Mouse (Mus musculus) ovary, postnatal 14 days (tissue): ENCODE measurements around the gene Ccdc88b.

ENCODE experiments used
- DNase-seq: peaks from one replicate; pipeline ENCODE4 v3.0.0; 2022; ENCODE audit warnings: low spot score

Gene Ccdc88b

DNA sequence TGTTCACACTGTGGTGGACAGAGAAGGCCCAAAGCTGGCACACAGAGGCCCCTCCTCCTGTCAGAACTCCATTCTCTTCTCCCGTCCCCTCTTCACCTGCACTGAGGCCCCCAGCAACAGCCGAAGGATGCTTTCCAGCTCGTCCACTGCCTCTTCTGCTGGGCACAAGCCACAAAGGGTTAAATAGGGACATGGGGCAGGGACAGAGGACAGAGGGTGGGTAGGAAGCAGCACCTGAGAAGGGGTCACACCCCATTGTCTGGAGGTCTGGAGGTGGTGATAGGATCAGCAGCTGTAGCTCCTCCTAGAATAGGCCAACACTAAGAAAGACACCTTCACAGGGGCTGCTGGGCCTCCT is 1.0 kb downstream of the Ccdc88b start:
- no peak for DNase-seq

DNA sequence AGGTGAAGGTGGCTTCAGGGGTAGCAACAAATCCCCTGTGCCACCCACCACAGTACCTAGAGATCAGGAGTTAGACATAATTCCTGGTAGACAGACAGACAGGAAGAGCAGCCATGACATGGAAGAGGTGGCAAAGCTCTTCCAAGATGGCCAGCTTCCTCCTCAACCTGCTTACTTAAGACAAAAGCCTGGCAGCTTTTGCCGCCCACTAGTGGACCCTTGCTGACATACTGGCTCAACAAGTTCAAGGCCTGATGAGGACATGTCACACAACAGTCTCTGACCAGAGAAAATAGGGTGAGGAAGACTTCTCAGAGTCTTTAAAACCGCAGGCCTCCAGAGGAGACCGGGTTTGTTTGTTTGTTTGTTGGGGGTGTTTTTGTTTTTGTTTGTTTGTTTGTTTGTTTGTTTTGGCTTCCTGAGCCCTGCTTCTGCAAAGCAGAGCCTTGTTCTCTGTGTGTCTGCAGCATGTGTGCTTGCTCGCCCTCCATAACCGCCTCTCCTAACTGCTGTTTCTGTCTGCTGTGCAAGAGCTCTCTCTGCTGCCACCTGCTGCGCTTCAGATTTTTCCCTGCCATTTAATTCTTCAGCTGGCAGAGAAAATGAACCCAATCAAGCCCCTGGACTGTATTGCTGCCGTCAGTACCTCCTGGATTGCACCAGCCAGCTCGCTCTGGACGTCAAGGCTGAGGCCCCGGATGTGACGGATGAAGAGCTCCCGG is 1.6 kb downstream of the Ccdc88b start:
- no peak for DNase-seq

DNA sequence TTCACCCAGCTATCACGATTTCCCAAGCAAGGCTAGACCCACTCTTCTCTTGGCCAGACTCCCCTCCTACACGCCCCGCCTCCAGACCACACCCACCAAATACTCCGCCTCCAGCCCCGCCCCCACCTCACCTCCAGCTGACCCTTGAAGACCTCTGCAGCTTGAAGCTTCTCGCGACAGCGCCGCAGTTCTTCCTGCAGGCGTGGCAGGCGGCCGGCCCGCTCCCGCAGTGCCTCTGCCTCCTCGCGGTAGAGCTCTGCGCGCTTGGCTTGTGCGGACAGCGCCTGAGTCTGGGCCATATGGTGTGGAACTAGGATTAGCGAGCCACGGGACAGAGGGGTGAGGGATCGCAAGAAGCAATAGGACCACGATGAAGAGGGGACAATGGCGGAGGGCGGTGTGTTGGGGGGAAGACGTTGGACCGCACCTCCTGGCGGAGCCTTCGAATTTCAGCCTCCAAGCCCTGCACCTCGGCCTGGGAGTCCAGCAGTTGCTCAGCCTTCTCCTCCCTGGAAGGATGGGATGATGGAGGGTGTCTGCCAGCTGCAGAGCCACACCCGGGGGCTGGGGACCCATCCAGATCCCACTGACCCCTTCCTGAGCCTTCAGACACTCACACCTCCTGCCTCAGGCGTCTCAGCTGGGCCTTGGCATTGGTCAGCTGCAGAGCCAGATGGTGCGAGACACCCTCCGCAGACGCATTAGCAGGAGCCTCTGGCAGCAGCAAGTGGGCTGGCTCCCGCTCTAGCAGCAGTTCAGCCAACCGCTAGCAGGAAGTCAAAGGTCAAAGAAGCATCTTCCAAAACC is 2.6 kb downstream of the Ccdc88b start:
- DNase-seq: no peak

DNA sequence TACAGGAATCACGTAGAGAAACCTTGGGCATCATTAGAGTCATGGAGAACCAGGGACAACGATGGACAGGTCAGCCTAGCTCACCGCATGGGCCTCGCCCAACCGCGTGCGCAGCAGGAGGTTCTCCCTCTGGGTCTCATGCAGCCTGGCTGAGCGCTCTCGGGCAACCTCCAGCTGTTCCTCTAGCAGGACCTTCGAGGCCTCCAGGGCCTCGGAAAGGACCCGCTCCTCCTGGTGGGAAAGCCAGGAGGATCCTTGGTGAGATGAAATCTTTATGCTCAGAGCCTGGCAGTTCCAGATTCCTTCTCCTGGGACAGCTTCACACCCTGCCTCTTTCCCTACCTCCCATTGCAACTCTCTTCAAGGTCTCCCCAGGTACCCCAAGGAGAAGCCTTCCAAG is 3.4 kb downstream of the Ccdc88b start:
- no peak for DNase-seq

DNA sequence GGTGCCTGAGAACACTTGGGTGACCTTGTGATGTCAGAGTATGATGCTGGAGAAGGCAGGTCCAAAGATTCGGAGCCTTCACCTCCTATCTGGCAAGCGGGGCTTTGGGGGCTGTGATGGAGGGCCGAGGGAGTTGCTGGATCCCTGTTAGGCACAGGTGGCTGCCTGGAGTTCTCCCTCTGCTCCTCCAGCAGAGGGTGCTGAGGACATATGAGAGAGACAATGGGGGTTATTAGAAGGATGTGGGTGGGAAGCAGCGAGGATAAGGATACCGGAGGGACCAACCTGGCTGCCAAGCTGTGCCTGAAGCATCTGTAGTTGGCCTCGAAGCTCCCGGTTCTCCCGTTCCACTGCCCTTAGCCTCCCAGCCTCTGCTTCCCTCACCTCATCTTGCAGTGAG is 4.1 kb downstream of the Ccdc88b start:
- no peak for DNase-seq

DNA sequence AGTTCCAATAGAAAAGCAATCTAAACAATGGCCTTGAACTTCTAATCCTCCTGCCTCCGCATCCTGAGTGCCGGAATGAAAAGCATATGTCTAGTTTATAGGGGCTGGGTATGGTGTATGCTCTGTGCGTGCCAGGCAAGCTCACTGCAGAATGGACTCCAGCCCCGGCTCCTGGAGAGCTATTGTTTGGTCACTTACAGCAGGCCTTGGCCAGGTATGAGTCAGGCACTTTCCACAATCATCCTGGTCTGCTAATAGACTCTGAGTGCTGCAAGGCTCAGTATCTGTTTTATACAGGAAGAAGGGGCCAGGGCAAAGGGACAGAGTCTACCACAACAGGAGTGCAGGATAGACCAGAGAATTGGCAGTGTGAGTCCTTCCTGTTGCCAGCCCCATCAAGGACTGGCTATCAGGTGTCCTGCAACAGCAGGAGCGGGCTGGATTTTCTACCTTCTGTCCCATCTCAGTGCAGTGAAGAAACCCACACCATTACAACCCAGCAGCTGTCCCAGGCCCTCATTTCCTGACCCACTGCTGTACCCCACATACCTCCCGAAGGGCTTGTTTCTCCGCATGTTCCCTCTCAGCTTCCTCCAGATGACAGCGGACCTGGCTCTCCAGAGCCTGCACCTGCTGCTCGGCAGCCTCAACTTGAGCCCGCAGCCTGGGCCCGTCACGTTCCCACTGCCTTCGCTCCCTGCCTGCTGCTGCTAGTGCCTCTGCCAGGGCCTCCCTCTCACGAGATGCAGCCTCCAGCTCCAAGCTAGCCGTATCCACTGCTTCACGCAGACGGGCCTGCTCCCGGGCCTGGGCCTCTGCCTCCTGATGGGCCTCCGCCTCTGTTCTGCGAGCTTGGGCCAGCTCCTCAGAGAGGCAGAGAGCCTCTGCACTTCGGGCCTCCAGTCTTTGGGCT is 5.4 kb downstream of the Ccdc88b start:
- DNase-seq: no peak

DNA sequence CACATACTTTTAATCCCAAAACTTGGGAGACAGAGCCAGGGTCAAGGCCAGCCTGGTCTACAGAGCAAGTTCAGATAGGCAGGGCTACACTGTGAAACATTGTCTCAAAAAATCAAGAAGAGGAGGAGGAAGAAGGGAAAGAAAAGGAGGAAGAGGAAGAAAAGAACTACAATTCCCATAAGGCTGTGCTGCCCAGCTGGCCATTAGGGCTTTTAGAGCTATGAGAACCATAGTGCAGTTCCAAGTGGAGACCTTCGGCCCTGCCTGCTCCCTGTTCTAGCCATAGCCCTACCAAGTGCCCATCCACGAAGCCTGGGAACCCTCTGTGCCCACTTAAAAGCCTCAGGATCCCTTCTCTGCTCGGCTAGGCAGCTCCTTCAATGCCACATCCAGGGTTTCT is 6.5 kb downstream of the Ccdc88b start:
- no peak for DNase-seq

DNA sequence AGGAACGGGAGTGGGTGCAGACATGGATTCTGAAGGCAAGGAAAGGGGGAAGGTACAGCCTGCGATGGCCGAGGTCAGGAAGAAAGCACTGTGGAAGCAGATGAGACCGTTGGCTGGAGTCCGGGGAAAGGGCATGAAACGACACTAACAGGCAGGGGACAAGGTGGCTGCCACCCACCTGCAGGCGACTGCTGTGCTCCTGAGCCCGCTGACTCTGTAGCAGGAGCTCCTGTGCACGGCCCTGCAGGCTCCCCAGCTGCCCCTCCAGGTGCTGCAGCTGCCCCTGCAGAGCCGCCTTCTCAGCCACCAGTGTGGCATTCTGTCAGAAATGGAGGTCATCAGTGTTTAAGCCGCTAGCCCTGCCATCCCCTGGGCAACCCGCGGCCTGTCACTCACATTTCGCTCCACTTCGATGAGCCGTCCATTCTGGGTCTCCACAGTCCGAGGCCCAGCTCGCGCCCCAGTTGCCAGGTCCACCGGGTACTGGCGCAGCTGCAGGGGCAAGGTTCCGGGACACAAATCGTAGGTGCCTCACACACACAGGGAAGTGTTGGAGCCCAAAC is 8.4 kb downstream of the Ccdc88b start:
- no peak for DNase-seq

DNA sequence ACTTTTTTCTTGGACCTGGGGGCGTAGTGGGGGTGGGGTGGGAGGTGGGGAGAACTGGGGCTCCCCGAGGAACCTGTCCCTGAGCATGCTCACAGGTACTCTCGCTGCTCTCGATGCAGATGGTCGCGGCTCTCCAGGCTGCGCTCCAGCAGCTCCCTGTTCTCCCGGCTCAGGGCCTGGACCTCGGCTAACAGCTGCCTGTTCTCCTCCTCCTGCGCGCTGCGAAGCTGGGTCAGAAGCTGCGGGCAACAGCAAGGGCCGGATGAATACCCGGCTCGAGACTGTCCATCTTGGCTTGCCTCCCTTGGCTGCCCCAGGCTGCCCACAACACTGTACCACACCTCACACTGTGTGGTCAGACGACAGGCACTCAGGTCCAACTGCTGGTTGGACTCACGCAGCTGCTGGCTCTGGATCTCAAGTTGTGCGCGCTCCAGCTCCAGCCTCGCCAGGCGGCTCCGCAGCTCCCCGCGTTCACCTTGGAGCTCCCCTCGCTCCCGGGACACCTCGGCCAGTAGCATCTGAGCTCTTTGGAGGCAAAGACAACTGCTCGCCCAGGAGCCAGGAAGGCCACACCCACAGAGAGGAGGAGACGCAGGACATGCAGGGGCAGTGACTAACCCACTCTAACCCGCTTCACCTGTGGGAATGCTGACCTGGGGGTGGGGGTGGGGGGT is 10.0 kb downstream of the Ccdc88b start:
- DNase-seq: no peak

DNA sequence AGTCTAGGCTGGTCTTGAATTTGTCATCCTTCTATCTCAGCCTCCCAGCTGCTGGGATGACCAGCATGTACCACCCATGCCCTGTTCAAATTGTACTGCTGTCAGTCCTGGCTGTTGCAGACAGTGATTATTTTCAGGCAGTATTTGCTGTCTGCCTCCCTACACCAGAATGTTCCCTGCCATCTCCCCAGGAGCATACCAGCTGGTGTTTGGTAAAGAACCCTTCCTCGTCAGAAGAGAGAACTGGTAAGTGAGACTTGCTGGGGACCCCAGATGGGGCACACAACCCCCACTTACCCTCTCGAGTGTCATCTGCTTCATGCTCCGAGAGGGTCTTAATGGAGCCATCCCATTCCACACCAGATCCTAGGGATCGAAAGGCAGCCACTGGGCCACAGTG is 12.0 kb downstream of the Ccdc88b start:
- DNase-seq: no peak

DNA sequence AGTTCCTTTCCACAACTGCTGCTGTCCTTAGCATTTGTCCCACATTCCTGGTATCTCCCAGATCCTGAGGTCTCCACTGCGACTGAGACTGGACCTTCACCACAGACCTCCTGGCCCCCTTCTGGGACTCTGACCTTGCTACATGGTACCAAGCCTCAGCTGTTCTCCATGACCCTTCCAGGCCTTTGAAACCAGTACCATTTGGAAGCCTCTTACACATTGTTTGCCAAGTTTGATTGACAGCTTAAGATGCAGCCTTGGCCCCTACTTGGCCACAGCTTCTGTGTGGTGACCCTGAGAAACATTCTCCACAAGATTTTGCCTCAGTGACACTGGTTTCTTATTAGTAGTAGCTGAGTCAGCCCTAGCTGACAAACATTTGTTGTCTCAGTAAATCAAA is 15.7 kb downstream of the Ccdc88b start:
- no peak for DNase-seq

DNA sequence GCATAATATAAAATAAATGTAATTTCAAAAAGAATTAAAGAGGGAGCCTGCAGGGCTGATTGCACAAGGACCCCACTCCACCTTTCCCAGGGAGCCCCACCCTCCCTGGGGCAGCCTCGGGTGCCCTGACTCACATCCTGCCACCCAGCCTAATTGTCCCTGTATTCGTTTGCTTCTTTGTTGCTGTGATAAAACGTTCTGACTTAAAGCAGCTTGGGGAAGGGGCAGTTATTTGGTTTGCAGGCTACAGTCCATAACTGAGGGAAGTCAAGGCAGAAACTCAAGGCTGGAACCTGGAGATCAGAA is 16.8 kb downstream of the Ccdc88b start:
- no peak for DNase-seq

DNA sequence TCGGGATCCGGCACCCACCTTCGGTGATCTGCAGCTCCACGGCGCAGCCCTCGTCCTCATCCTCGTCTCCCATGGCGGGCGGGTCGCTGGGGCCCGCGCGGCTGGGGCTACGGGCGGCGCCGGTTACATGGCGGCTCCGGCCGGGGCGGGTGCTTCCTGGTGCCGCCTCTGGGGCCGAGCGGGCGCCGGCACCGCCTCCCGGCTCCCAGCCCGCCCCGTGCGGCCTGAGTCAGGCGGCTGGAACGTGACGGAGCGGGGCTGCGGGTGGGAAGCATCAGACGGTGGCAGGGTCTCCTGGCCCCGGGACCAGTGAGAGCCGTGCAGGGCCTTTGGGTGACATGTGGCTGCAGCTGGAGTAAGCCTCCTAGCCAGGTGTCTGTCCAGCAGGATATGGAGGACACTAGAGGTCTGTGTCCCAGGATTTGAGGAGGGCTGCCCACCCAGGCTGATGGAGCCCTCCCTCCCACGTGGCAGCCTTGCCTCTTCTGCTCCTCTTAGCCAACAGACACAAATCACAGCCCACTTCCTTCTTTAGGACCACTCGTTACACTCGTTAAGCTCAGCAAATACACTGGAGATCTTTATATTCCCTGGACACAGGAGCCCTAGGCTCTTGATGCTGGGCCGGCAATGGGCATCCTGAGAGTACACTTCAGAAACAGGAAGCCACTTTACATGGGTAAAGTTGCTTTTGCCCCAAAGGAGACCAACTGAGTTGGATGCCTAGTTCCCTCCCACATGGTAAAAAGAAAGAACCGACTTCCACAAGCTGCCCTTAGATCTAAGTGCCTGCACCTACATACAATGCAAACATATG is 17.3 kb downstream of the Ccdc88b start, which contains the start of gene Rps6ka4:
Gene Rps6ka4 (minus strand): TSS at position 162 of the 817 bp plus-strand sequence.
- DNase-seq: peak; percentile 51

DNA sequence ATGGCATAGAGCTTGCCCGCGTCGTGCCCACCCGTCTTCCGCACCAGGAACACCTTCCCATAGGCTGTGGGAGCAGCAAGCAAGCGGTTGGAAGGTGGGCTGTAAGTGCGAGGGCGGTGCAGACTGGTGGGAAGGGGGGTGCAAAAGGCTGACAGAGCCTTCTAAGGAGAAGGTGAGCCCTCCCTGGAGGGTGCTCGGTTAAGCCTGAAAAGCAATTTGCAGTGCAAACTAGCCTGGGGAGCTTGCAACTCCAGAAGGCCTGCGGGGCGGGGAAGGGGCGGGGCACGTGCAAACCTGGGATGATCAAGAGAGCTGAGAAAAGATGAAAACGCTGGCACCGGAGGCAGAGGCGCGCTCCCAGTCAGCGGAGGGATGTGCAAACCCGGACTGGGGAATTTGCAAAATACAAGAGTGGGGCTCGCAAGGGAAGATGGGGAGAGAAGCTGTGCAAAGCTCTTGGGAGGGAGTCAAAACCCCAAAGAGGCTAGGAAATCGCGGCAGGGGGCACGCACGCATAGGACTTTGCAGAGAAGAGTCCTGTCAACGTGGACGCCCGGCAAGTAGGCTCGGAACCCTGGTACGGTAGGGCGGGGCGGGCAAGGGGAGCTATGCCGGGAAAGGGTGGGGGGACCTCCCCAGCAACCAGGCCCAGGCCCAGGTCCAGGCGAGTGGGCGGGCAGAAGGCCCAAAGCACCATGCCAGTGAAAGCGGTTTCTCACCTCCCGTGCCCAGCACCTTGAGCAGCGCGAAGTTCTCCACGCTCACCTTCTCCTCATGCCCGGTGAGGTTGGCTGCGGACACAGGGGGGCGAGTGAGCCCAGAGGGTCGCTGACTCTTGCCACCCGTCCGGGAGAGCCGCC is 18.2 kb downstream of the Ccdc88b start:
- no peak for DNase-seq

DNA sequence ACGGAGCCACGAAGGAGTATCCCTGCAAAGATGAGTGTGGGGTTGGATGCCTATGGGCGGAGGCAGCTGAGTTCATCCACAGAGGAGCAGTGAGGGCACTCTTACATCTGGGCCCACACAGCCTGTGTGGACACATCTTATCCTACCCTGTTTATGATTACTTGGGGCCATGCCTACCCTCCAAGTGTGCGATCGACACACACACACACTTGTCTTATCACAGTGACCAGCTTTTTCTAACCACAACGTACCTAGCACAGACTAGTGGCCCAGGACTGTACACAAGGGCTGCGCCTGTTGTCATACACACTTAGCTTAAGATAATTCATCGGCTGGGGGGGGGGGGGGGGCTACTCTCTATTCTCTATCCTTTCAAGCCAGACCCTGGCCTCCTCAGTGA is 25.6 kb downstream of the Ccdc88b start:
- no peak for DNase-seq

DNA sequence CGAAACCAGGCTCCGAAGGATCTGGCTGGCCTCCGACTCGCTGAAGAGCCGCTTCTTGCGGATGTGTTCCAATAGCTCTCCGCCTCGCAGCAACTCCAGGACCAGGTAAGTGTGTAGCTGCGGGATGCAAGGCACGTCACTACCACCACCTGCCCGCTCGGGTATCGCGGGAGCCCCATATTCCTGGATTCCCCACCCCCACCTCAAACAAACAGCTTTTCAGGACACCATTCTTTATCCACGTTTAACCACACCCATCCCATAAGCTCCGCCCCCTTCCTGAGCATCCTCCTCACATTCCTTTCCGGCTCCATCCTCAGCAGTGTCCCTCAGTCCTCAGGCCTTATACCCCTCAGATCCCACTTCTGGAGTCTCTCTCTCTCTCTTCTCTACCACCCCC is 26.7 kb downstream of the Ccdc88b start:
- no peak for DNase-seq

DNA sequence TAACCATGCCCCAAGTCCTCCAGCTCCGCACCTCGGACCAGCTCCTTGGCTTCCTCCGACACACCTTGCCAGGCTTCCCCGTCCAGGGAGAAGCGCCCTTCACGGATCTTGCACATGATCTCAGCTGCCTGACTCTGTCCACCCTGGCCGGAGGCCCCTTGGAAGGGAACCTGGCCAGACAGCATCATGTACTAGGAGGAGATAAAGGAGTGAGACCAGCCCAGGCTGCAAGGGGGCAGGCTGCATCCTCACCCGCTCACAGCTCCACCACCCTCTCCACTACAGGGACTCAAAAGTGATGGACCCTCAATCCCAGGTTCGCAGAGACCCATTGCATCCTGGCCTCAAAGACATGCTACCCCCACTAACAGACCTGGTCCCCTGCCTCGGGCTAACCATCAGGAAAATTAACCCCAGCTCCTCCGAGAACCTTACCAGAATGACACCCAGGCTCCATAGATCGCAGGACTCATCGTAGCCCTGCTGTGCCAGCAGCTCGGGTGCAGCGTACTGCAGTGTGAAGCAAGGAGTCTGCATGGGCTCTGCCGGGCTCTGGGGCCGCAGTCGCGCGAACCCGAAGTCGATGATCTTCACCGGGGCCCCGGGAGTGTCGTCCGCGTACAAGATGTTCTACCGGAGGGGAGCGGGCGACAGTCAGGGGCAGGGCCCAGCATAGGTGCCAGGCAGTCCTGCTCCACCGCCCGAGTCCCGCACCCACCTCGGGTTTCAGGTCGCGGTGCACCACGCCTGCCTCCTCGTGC is 27.3 kb downstream of the Ccdc88b start:
- no peak for DNase-seq

DNA sequence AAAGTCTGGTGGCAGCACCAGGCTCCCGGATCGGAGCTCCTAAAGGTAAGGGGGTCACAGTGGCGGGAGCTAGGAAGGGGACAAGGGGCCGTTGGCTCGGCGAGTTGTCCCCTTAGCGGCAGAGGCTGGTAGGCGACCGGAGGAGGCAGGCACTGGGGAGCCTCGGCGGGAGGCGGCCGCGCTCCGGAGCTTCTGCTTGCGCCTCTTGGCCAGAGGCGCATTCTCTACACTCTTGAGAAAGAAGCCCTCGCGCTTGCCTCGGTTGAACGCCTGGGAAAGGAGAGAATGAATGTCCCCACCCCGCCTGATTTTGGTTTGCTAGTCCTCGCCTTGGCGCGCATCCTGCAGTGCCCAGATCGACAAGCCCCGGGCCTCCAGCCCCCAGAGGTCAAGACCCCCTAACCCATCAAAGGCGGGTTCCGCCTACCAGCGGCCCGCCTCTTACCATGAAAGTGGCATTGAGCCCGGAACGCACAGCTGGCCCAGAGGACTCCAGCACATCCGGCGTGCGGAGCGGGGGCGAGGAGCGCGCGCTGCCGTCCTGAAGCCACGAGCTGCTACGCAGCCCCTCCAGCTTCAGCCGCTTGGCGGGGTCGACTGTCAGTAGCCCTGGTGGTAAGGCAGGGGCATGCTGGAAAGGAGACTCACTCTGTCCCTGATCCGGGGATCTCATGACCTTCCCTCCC is 28.0 kb downstream of the Ccdc88b start:
- no peak for DNase-seq

DNA sequence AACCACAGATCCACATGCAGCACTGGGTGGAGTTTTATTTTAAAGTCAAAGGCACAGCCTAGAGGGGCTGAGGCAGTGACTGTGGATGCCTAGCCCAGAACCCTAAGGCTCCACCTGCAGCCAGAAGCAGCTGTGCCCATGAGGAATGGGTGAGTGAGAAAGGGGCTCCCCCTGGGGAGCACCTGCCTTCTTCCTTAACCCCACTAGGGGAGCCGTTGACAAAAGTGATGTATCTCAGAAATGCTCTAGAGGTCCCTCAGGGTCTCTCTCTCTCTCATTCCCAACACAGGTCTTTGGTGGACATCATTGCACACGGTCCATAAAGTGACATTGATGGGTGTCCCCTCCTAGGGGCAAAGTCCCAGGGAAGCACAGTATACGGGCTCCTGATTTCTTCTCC is 28.9 kb downstream of the Ccdc88b start:
- DNase-seq: no peak
